ENCODE assay signal across 8 mouse cellular contexts in genomic region chr4:138882179-138882578, GRCm38 (mm10). TPM values are rescaled to one million over a fixed set of nuclear protein-coding genes. Genes with fewer than 3 reads are reported as not detected.
A peak's percentile ranks its signal among the peaks of the same experiment; 100 is the strongest.
DNase-seq lines count a peak whose midpoint lies in the region; ATAC-seq lines count a peak whose summit lies in the region.

No protein-coding gene starts in this region.

- H3K27me3 ChIP-seq in heart, embryonic 11.5 days (ENCODE audit: control insufficient read depth, insufficient read depth, low read length): peaks cover 9% of the 10 kb centered on the region
- no peaks in the 10 kb centered on the region for H3K27me3 ChIP-seq in hindbrain, embryonic 16.5 days (replicated peaks; ENCODE audit: control insufficient read depth, insufficient read depth, low read length)
- no peaks in the 10 kb centered on the region for H3K27me3 ChIP-seq in midbrain, embryonic 14.5 days (ENCODE audit: control insufficient read depth, insufficient read depth, low read length)

- no peak for DNase-seq in heart, postnatal 14 days
- peak; percentile 58 for DNase-seq in ZHBTc4 (ENCODE audit: low read depth, low spot score)
- DNase-seq in midbrain, embryonic 14.5 days: peak; percentile 31
- no peak for DNase-seq in layer of hippocampus, postnatal 25 days (ENCODE audit: extremely low spot score in 1 of 2, low spot score in 1 of 2)
- DNase-seq in spleen, adult 12 weeks (ENCODE audit: low spot score): no peak
- DNase-seq in spleen, postnatal 10 days (ENCODE audit: low spot score in 2 of 2): no peak

- intact Hi-C loops in heart, postnatal 14 days (cut with DNase I): no loop called here

- H3K9me3 ChIP-seq in heart, embryonic 11.5 days (replicated peaks; ENCODE audit: control insufficient read depth, low read length): no peaks in the 10 kb centered on the region
- no peaks in the 10 kb centered on the region for H3K9me3 ChIP-seq in hindbrain, embryonic 16.5 days (ENCODE audit: control insufficient read depth, low read length)
- H3K9me3 ChIP-seq in midbrain, embryonic 14.5 days (ENCODE audit: control insufficient read depth, low read length): no peaks in the 10 kb centered on the region

- 11% methylated on average over 16 of the region's 16 CpGs for WGBS in heart, embryonic 11.5 days (ENCODE audit: insufficient replicate concordance)
- 11% methylated on average over 16 of the region's 16 CpGs for WGBS in hindbrain, embryonic 16.5 days
- 14% methylated on average over 16 of the region's 16 CpGs for WGBS in midbrain, embryonic 14.5 days

- no peak overlapping the region for H3K4me3 ChIP-seq in heart, embryonic 11.5 days (ENCODE audit: low read depth, low read length)
- no peak overlapping the region for H3K4me3 ChIP-seq in hindbrain, embryonic 16.5 days (ENCODE audit: low read length)
- H3K4me3 ChIP-seq in midbrain, embryonic 14.5 days (replicated peaks; ENCODE audit: low read depth, low read length): no peak overlapping the region

- no peak overlapping the region for H3K9ac ChIP-seq in heart, embryonic 11.5 days (ENCODE audit: low read depth, low read length)
- H3K9ac ChIP-seq in hindbrain, embryonic 16.5 days (ENCODE audit: low read depth, low read length): peak overlapping the region; percentile 39
- H3K9ac ChIP-seq in midbrain, embryonic 14.5 days (replicated peaks; ENCODE audit: low read length): peak overlapping the region; percentile 9; the same call in 1 of the 2 replicates

- 0 out of 2 replicates have a peak, but pooled peaks cover 2% of the 10 kb centered on the region for H3K4me1 ChIP-seq in heart, embryonic 11.5 days (ENCODE audit: control insufficient read depth, insufficient read depth, low read length)
- no peaks in the 10 kb centered on the region; the same call in 1 of the 2 replicates for H3K4me1 ChIP-seq in hindbrain, embryonic 16.5 days (ENCODE audit: control insufficient read depth, insufficient read depth, low read depth, low read length)
- no peaks in the 10 kb centered on the region for H3K4me1 ChIP-seq in midbrain, embryonic 14.5 days (ENCODE audit: control insufficient read depth, insufficient read depth, low read length)

- H3K27ac ChIP-seq in heart, embryonic 11.5 days (ENCODE audit: low read depth, low read length): no peak overlapping the region
- H3K27ac ChIP-seq in hindbrain, embryonic 16.5 days (ENCODE audit: low read depth, low read length): no peak overlapping the region
- no peak overlapping the region for H3K27ac ChIP-seq in midbrain, embryonic 14.5 days (replicated peaks; ENCODE audit: low read depth, low read length)

- peak overlapping the region; percentile 36 for H3K4me2 ChIP-seq in heart, embryonic 11.5 days
- peak overlapping the region; percentile 29 for H3K4me2 ChIP-seq in hindbrain, embryonic 16.5 days (ENCODE audit: low read length)
- peak overlapping the region; percentile 33 for H3K4me2 ChIP-seq in midbrain, embryonic 14.5 days (ENCODE audit: low read length)

- no peak for ATAC-seq in heart, embryonic 11.5 days (replicated peaks; ENCODE audit: insufficient number of reproducible peaks, low FRiP score, low TSS enrichment)
- ATAC-seq in hindbrain, embryonic 16.5 days: no peak
- no peak for ATAC-seq in midbrain, embryonic 14.5 days (ENCODE audit: low FRiP score, low TSS enrichment)

- no peaks in the 10 kb centered on the region for H3K36me3 ChIP-seq in heart, embryonic 11.5 days (ENCODE audit: control insufficient read depth, insufficient read depth, low read length)
- no peaks in the 10 kb centered on the region for H3K36me3 ChIP-seq in hindbrain, embryonic 16.5 days (ENCODE audit: control insufficient read depth, insufficient read depth, low read length)
- no peaks in the 10 kb centered on the region for H3K36me3 ChIP-seq in midbrain, embryonic 14.5 days (ENCODE audit: control insufficient read depth, insufficient read depth, low read length)

RNA-seq across cellular contexts. Expression of gene Pla2g2e, which starts 4.4 kb away (rescaled TPM):
- not detected in 2 replicates for polyA plus RNA-seq in heart, embryonic 11.5 days (2014; fragmentation: Nextera tagmentation; extraction: Ambion mirVana)
- 1 to 10 TPM; 1.4 TPM for total RNA-seq in heart, postnatal 14 days (2021)
- polyA plus RNA-seq in hindbrain, embryonic 16.5 days (2015; fragmentation: Nextera tagmentation; extraction: Ambion mirVana): not detected in 2 replicates
- polyA plus RNA-seq in midbrain, embryonic 14.5 days (2014; fragmentation: Nextera tagmentation; extraction: Ambion mirVana): not detected in 2 replicates
- not detected for total RNA-seq in layer of hippocampus, postnatal 25 days (2021)

RNA-seq across cellular contexts. Expression of gene Gm13030, which starts 8.4 kb away (rescaled TPM):
- not detected in 2 replicates for polyA plus RNA-seq in heart, embryonic 11.5 days (2014; fragmentation: Nextera tagmentation; extraction: Ambion mirVana)
- total RNA-seq in heart, postnatal 14 days (2021): not detected
- not detected in 2 replicates for polyA plus RNA-seq in hindbrain, embryonic 16.5 days (2015; fragmentation: Nextera tagmentation; extraction: Ambion mirVana)
- polyA plus RNA-seq in midbrain, embryonic 14.5 days (2014; fragmentation: Nextera tagmentation; extraction: Ambion mirVana): not detected in 2 replicates
- total RNA-seq in layer of hippocampus, postnatal 25 days (2021): not detected

RNA-seq across cellular contexts. Expression of gene Pla2g5, which starts 18.9 kb away (rescaled TPM):
- polyA plus RNA-seq in heart, embryonic 11.5 days (2014; fragmentation: Nextera tagmentation; extraction: Ambion mirVana): 1.1 and 1.9 TPM in 2 replicates
- 10 to 100 TPM; 22.4 to 30.4 TPM for total RNA-seq in heart, postnatal 14 days (2021)
- polyA plus RNA-seq in hindbrain, embryonic 16.5 days (2015; fragmentation: Nextera tagmentation; extraction: Ambion mirVana): 0.27 and 0.38 TPM in 2 replicates
- 0.23 and 0.87 TPM in 2 replicates for polyA plus RNA-seq in midbrain, embryonic 14.5 days (2014; fragmentation: Nextera tagmentation; extraction: Ambion mirVana)
- total RNA-seq in layer of hippocampus, postnatal 25 days (2021): 1 to 10 TPM in 1 of 2 experiments, under 1 TPM in 1; 0.76 to 1.1 TPM

RNA-seq across cellular contexts. Expression of gene Otud3, which starts 31.6 kb away (rescaled TPM):
- polyA plus RNA-seq in heart, embryonic 11.5 days (2014; fragmentation: Nextera tagmentation; extraction: Ambion mirVana): 3.4 and 4.2 TPM in 2 replicates
- 10 to 100 TPM in 1 of 2 experiments, 1 to 10 TPM in 1; 9.4 to 10.0 TPM for total RNA-seq in heart, postnatal 14 days (2021)
- polyA plus RNA-seq in hindbrain, embryonic 16.5 days (2015; fragmentation: Nextera tagmentation; extraction: Ambion mirVana): 2.4 and 3.1 TPM in 2 replicates
- 1.7 and 2.8 TPM in 2 replicates for polyA plus RNA-seq in midbrain, embryonic 14.5 days (2014; fragmentation: Nextera tagmentation; extraction: Ambion mirVana)
- 10 to 100 TPM in 1 of 2 experiments, 1 to 10 TPM in 1; 9.3 to 13.2 TPM for total RNA-seq in layer of hippocampus, postnatal 25 days (2021)

Comparison
In these comparisons a context has a peak if more than half of its experiments do, and no peak if none do; other contexts are left out.
1. DNase-seq: peak in ZHBTc4 (single experiment) and midbrain, embryonic 14.5 days (single experiment); none in heart, postnatal 14 days (0 of 2), layer of hippocampus, postnatal 25 days (0 of 2), spleen, adult 12 weeks (single experiment) and spleen, postnatal 10 days (0 of 2).
2. Peak in every context shown above with its lines, with median percentiles within 50 percentile points of each other: H3K4me2 ChIP-seq.